Mouse (Mus musculus) layer of hippocampus, adult 6 months (tissue): Measurements from ENCODE around the gene Vcam1. TPM values are rescaled to one million over a fixed set of nuclear protein-coding genes. Genes with fewer than 3 reads are reported as not detected.

Experiments
- long read RNA-seq, 2 experiments: library from polyadenylated mRNA; unstranded; transcript quantifications; one replicate each; pipeline ENCODE4 v2.0.0; 2019 to 2020
- polyA plus RNA-seq: library from polyadenylated mRNA; unstranded; fragments of <200 nt; fragmentation: Nextera tagmentation; gene quantifications from 2 replicates; pipeline ENCODE4 v1.2.3, GENCODE M21; 2021

Gene Vcam1
- 12.5 and 19.2 TPM in 2 replicates for polyA plus RNA-seq
- long read RNA-seq, experiment 1, transcript Vcam1-201 (9 exons, 3,469 nt): major isoform, 16 of 30 reads
- long read RNA-seq, experiment 1, partial matches to known transcripts: 13 of 30 reads
- long read RNA-seq, experiment 1, other reads (novel, unspliced or antisense): 0 of 30 reads
- long read RNA-seq, experiment 2, transcript Vcam1-201 (9 exons, 3,469 nt): major isoform, 95 of 115 reads
- long read RNA-seq, experiment 2, partial matches to known transcripts: 16 of 115 reads
- long read RNA-seq, experiment 2, other reads (novel, unspliced or antisense): 2 of 115 reads

GRCm38 (mm10) chr3:116129259-116129738, at the start of gene Vcam1:
Gene Vcam1 (minus strand): TSS chr3:116129688.

Other genes with a start within 250 kb of the Vcam1 start
- gene Dph5, start 241.9 kb downstream of the Vcam1 start, polyA plus RNA-seq: 15.8 and 17.4 TPM in 2 replicates
- 8.7 and 9.7 TPM in 2 replicates for gene Slc30a7, start 122.3 kb downstream of the Vcam1 start, polyA plus RNA-seq
- gene Extl2, start 122.2 kb downstream of the Vcam1 start, polyA plus RNA-seq: 72.3 and 76.7 TPM in 2 replicates
- gene Gpr88, start 123.8 kb upstream of the Vcam1 start, polyA plus RNA-seq: 4.0 and 6.1 TPM in 2 replicates